Mouse (Mus musculus) testis, postnatal 14 days (tissue): ENCODE measurements at regions not wholly inside any gene's neighbourhood (a gene's known extent, or its start where the extent isn't known, plus 50 kb on each side); places are given as distances from the start of the nearest gene placed in this dataset.

Experiments
- DNase-seq: peaks from one replicate; pipeline ENCODE4 v3.0.0; 2021; ENCODE audit warnings: low spot score

DNA sequence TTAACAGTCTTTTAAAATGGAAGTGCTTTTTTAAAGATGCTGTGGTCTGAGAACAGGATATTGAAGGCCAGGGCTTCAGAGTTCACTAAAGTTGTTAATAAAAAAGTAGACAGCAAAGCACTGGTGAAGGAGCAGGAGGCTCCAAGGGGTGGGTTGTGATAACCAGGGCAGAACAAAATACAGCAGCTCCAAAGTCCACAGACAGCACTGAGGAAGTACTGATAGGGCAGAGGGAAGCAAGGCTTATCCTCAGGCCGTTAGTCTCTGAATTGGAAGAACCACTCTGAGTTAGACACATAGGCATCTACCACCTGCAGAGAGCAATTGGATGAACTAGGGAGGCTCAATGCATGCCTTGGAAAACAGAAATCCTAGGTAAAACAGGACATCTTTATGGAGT is 62.1 kb downstream of the P2ry1 start:
- no peak for DNase-seq

- DNase-seq, result no peak
Measured at GRCm38 (mm10) chr3:61067067-61067466, 64.5 kb downstream of the P2ry1 start.

- DNase-seq, result no peak
Measured at GRCm38 (mm10) chr3:61068229-61068628, 65.6 kb downstream of the P2ry1 start.

DNA sequence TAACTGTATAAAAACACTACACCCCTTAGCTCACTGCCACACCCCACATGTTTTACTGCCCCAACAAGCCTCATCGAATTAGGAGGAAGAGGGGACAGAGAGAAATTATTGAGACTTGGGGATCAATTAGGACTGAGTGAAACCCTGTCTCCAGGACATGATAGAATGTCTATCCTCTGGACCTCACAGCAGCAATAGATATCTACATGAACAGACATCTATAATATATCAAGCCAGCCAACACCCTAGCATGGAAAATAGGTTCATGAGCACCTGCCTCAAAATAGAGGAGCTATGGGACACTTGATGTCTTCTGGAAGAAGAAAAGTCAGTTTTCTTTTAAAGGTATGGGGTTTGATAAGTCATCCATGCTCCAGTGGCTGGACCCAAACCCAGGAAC is 68.4 kb downstream of the P2ry1 start:
- DNase-seq, result no peak

GRCm38 (mm10) chr3:61072330-61072729 is 69.7 kb downstream of the P2ry1 start:
- no peak for DNase-seq

DNA sequence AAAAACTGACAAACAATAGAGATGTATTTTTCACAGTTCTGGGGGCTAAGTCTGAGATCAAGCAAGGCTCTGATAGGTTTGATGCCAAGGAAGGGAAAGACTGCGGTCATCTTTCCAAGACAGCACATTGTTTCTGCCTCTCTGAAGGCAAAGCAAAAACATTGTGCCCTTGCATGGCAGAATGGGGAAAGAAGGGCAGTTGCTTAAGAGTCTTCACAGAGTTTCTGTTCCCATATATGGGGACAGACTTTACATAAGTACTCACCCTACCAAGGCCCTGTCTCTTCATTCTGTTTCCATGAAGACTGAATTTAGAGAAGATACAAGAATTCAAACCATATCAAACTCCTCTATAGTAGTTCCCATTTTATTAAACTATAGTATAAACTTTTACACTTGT is 70.5 kb downstream of the P2ry1 start:
- no peak for DNase-seq

DNA sequence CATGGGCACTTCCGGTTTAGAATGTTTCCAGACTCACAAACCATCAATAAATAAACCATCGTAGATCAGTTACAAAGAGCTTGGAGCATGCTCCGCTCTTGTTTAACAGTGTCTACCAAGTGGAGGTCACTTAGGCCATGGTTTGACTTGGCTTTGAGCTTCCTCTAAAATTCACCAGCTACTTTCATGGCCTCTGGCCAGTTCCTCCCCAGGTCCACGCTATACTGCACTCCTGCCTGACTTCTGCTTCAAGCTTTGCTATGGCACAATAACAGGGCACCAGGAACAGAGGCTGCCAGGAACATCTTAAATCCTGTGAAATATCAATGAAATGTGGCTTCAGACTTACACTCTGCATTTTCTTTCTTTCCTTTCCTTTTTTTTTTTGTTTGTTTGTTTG is 71.2 kb downstream of the P2ry1 start:
- no peak for DNase-seq

DNA sequence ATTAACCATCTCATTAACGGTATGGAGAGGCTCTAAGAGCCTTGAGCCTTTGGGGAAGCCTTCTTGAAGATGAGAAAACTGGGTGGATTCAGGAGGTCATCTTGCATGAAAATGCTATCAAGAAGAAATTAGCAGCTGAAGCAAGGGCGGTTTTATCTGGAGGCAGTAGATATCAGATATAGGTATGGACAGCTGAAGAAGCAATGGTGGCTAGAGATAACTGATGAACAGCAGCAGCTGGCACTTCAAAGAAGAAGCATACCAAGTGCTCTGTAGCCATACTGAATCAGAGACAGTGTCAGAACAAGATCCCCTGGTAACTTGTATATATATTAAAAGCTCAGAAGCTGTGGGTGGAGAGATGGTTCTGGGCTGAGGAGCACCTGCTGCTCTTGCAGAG is 73.2 kb downstream of the P2ry1 start:
- no peak for DNase-seq

- no peak for DNase-seq
Measured at GRCm38 (mm10) chr3:61089931-61090330, 87.3 kb downstream of the P2ry1 start.

- no peak for DNase-seq
Measured at GRCm38 (mm10) chr3:61092031-61092430, 89.4 kb downstream of the P2ry1 start.

- DNase-seq, result no peak
Measured at GRCm38 (mm10) chr3:61116364-61116763, 113.8 kb downstream of the P2ry1 start.

- no peak for DNase-seq
Measured at GRCm38 (mm10) chr3:61133096-61133495, 130.5 kb downstream of the P2ry1 start.

- DNase-seq, result no peak
Measured at GRCm38 (mm10) chr3:61154087-61154486, 151.5 kb downstream of the P2ry1 start.

DNA sequence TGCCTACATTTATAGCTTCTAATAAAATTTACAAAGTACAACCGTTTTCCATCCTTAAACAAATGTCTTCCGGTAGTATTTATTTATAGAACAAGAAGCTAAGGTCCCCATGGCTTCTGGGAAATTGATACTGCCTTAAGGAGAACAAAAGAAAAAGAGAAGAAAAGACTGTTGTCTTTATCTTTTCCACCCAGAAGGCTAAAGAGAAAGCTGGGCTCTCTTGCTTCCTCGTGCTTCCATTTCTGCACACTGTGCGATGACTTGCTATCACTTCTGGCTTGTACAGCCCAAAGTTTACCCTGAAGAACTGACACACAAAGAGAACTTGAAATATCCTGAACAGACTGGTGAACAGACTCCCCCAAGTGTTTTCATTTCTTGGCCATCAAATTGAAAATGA is 157.2 kb downstream of the P2ry1 start:
- DNase-seq, result no peak

GRCm38 (mm10) chr3:61161384-61161783 is 158.8 kb downstream of the P2ry1 start:
- DNase-seq, result no peak

- DNase-seq, result peak; percentile 5
Measured at GRCm38 (mm10) chr3:61185789-61186188, 175.6 kb upstream of the Rap2b start.

DNA sequence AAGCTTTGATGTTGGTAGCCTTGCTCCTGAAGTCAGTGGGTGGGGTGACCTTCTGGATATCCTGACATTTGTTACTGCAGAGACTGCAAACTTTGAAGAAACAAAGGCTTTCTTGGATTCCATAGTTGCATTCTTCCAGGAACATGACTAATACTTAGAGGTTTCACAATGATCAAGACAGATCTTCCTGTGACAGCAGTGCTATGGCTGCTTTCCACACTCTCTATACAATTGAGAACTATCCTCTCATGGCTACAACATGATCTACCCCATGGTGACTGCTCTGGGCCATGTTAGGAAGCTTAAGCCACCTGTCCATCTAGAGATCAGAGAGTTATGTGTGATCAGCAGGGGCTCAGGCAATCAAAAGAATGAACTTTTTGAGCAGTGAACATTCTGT is 172.8 kb upstream of the Rap2b start:
- DNase-seq, result no peak

- no peak for DNase-seq
Measured at GRCm38 (mm10) chr3:61216562-61216961, 144.9 kb upstream of the Rap2b start.

DNA sequence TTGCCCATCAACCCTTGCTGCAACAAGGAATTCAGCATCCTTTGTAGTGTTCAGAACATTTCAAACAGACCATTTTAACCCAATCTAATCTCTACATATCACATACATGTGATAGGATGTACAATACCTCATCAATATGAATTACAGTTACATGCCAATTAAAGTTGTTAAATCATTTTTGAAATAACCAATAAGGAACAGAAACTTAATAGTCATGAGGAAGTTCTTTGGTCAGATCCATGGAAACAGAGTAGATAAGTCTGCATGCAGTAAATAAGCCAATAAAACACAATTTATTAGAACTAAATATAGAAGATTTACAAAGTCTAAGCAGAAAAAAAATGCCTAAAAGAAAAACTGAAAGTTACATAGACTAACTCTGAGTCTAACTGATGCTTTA is 136.9 kb upstream of the Rap2b start:
- DNase-seq, result no peak

DNA sequence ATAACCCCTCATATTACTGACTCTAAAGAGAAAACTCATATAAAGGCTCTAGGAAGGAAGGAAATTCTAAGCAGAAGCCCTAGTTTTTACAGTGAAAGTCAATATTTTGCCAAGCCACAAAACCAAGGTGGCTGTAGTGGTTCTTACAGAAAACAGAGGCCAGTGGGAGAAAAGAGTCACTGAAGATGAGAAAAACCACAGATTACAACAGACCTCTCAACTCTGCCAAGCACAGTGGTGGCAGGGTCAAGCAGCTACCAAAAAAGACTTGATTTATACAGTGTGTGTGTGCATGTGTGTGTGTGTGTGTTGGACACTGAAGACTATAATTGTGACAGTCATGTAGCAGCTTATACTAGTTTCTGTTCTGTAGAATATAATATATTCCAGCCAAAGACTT is 136.4 kb upstream of the Rap2b start:
- DNase-seq, result no peak

DNA sequence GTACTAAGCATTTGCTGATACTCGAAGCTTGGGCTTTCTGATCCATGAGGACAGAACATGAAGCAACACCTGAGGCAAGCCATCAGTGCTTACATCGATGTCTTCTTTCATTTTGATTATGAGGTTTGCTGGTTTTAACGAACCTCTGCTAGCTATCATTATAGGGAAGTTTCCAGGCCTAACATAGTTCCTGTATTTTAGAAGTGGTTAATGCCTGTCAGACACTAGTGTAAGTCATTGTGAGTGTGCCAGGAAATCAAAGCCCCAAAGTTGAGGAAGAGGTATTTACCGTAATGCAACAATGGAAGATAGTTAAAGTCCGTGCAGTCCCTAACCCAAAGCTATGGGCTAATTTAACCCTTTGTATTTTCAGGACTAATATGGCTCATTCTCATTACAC is 120.1 kb upstream of the Rap2b start:
- DNase-seq, result no peak

- DNase-seq, result no peak
Measured at GRCm38 (mm10) chr3:61243876-61244527, 117.4 kb upstream of the Rap2b start.

- no peak for DNase-seq
Measured at GRCm38 (mm10) chr3:61246429-61246828, 115.0 kb upstream of the Rap2b start.

GRCm38 (mm10) chr3:61247344-61247743 is 114.1 kb upstream of the Rap2b start:
- DNase-seq, result no peak

- no peak for DNase-seq
Measured at GRCm38 (mm10) chr3:61255232-61255631, 106.2 kb upstream of the Rap2b start.
